Comparison of ENCODE assay signal across 8 mouse cellular contexts in genomic region chr5:114130698-114131520, GRCm38 (mm10). TPM values are rescaled to one million over a fixed set of nuclear protein-coding genes. Genes with fewer than 3 reads are reported as not detected.
A peak's percentile ranks its signal among the peaks of the same experiment; 100 is the strongest.
DNase-seq lines count a peak whose midpoint lies in the region; ATAC-seq and TF ChIP-seq lines count a peak whose summit lies in the region.

No protein-coding gene starts in this region.

- peak; percentile 97 for ATAC-seq in embryonic facial prominence, embryonic 14.5 days (ENCODE audit: low read depth)
- peak; percentile 98 for ATAC-seq in limb, embryonic 13.5 days (ENCODE audit: low FRiP score, low read depth)
- ATAC-seq in midbrain, embryonic 15.5 days (replicated peaks): peak; percentile 98

- peaks cover 13% of the 10 kb centered on the region; the same call in 1 of the 2 replicates for H3K36me3 ChIP-seq in embryonic facial prominence, embryonic 14.5 days (ENCODE audit: control insufficient read depth, insufficient read depth, low read length)
- H3K36me3 ChIP-seq in limb, embryonic 13.5 days: peaks cover 13% of the 10 kb centered on the region; the same call in 1 of the 2 replicates
- no peaks in the 10 kb centered on the region for H3K36me3 ChIP-seq in midbrain, embryonic 15.5 days (replicated peaks)

- H3K4me1 ChIP-seq in bone marrow, adult 2 months (ENCODE audit: control insufficient read depth, insufficient read depth, low read length): no peaks in the 10 kb centered on the region; the same call in 1 of the 2 replicates
- H3K4me1 ChIP-seq in embryonic facial prominence, embryonic 14.5 days (ENCODE audit: control insufficient read depth, insufficient read depth, low read length): peaks cover 13% of the 10 kb centered on the region
- H3K4me1 ChIP-seq in limb, embryonic 13.5 days: peaks cover 32% of the 10 kb centered on the region
- H3K4me1 ChIP-seq in midbrain, embryonic 15.5 days: peaks cover 28% of the 10 kb centered on the region

- peak; percentile 96 for DNase-seq in A20 (ENCODE audit: low read depth, low spot score)
- peak; percentile 98 for DNase-seq in embryonic facial prominence, embryonic 14.5 days (ENCODE audit: low spot score)
- peak; percentile 90 for DNase-seq in heart, adult 8-10 months (ENCODE audit: low spot score)
- peak; percentile 94 for DNase-seq in kidney, adult 9 months
- peak; percentile 85 to 92 for DNase-seq in spleen, adult 18-20 months

- peak overlapping the region; percentile 98 for H3K4me2 ChIP-seq in embryonic facial prominence, embryonic 14.5 days (ENCODE audit: low read depth, low read length)
- H3K4me2 ChIP-seq in limb, embryonic 13.5 days (replicated peaks): peak overlapping the region; percentile 96
- H3K4me2 ChIP-seq in midbrain, embryonic 15.5 days: peak overlapping the region; percentile 97

- no peak for TF ChIP-seq CTCF in bone marrow, adult 2 months (IDR thresholded peaks at IDR 0.05; ENCODE audit: control insufficient read depth, insufficient read depth, low read length)

- TF ChIP-seq POLR2A in bone marrow, adult 2 months (IDR thresholded peaks at IDR 0.05; ENCODE audit: borderline replicate concordance, control insufficient read depth, low read depth, low read length): peak; percentile 41; the same call in 1 of the 2 replicates

- no peaks in the 10 kb centered on the region for H3K27me3 ChIP-seq in embryonic facial prominence, embryonic 14.5 days (replicated peaks; ENCODE audit: control insufficient read depth, insufficient read depth, low read length)
- H3K27me3 ChIP-seq in limb, embryonic 13.5 days: no peaks in the 10 kb centered on the region
- H3K27me3 ChIP-seq in midbrain, embryonic 15.5 days (replicated peaks): no peaks in the 10 kb centered on the region

- no peaks in the 10 kb centered on the region for H3K9me3 ChIP-seq in embryonic facial prominence, embryonic 14.5 days (ENCODE audit: control insufficient read depth, low read length)
- H3K9me3 ChIP-seq in limb, embryonic 13.5 days: no peaks in the 10 kb centered on the region
- no peaks in the 10 kb centered on the region for H3K9me3 ChIP-seq in midbrain, embryonic 15.5 days

- under 1% methylated on average over 87 of the region's 87 CpGs for WGBS in bone marrow, adult 2 months
- under 1% methylated on average over 35 of the region's 87 CpGs for WGBS in embryonic facial prominence, embryonic 14.5 days
- under 1% methylated on average over 82 of the region's 87 CpGs for WGBS in limb, embryonic 13.5 days
- under 1% methylated on average over 87 of the region's 87 CpGs for WGBS in midbrain, embryonic 15.5 days

- peak overlapping the region; percentile 49 for H3K27ac ChIP-seq in bone marrow, adult 2 months (ENCODE audit: control insufficient read depth, insufficient read depth, low read depth, low read length, poor library complexity)
- peak overlapping the region; percentile 6 for H3K27ac ChIP-seq in embryonic facial prominence, embryonic 14.5 days (replicated peaks; ENCODE audit: low read depth, low read length)
- H3K27ac ChIP-seq in limb, embryonic 13.5 days: peak overlapping the region; percentile 71
- peak overlapping the region; percentile 48 for H3K27ac ChIP-seq in midbrain, embryonic 15.5 days

- peak overlapping the region; percentile 65 for H3K4me3 ChIP-seq in bone marrow, adult 2 months (replicated peaks; ENCODE audit: control insufficient read depth, low read depth, low read length)
- peak overlapping the region; percentile 79 for H3K4me3 ChIP-seq in embryonic facial prominence, embryonic 14.5 days (ENCODE audit: low read depth, low read length)
- H3K4me3 ChIP-seq in limb, embryonic 13.5 days: peak overlapping the region; percentile 85
- H3K4me3 ChIP-seq in midbrain, embryonic 15.5 days: peak overlapping the region; percentile 83

- peak overlapping the region; percentile 65 for H3K9ac ChIP-seq in embryonic facial prominence, embryonic 14.5 days (ENCODE audit: low read depth, low read length)
- H3K9ac ChIP-seq in limb, embryonic 13.5 days: peak overlapping the region; percentile 74
- peak overlapping the region; percentile 47 for H3K9ac ChIP-seq in midbrain, embryonic 15.5 days

RNA-seq across cellular contexts. Expression of gene Ung, which starts 0.7 kb away (rescaled TPM):
- 7.0 and 29.5 TPM in 2 replicates for polyA plus RNA-seq in bone marrow, adult 2 months (2011; ENCODE audit: insufficient read depth, insufficient read length, low replicate concordance, missing spikeins)
- polyA plus RNA-seq in embryonic facial prominence, embryonic 14.5 days (2014; fragmentation: Nextera tagmentation; extraction: Ambion mirVana): 20.4 and 22.7 TPM in 2 replicates
- 10 to 100 TPM; 21.5 to 30.1 (median 24.2) TPM for total RNA-seq in heart, adult 8-10 months (2022)
- 46.9 and 48.3 TPM in 2 replicates for polyA plus RNA-seq in limb, embryonic 13.5 days (2015; fragmentation: Nextera tagmentation; extraction: Ambion mirVana)
- 8.5 and 9.7 TPM in 2 replicates for polyA plus RNA-seq in midbrain, embryonic 15.5 days (2015; fragmentation: Nextera tagmentation; extraction: Ambion mirVana)

RNA-seq across cellular contexts. Expression of gene Alkbh2, which starts 2.9 kb away (rescaled TPM):
- 3.1 and 8.0 TPM in 2 replicates for polyA plus RNA-seq in bone marrow, adult 2 months (2011; ENCODE audit: insufficient read depth, insufficient read length, low replicate concordance, missing spikeins)
- polyA plus RNA-seq in embryonic facial prominence, embryonic 14.5 days (2014; fragmentation: Nextera tagmentation; extraction: Ambion mirVana): 8.6 and 10.0 TPM in 2 replicates
- 1 to 10 TPM in 2 of 4 experiments, under 1 TPM in 2; 0.83 to 1.8 (median 0.97) TPM for total RNA-seq in heart, adult 8-10 months (2022)
- polyA plus RNA-seq in limb, embryonic 13.5 days (2015; fragmentation: Nextera tagmentation; extraction: Ambion mirVana): 10.8 and 11.9 TPM in 2 replicates
- polyA plus RNA-seq in midbrain, embryonic 15.5 days (2015; fragmentation: Nextera tagmentation; extraction: Ambion mirVana): 5.3 and 6.9 TPM in 2 replicates

RNA-seq across cellular contexts. Expression of gene Acacb, which starts 15.4 kb away (rescaled TPM):
- 0.67 and 1.7 TPM in 2 replicates for polyA plus RNA-seq in bone marrow, adult 2 months (2011; ENCODE audit: insufficient read depth, insufficient read length, low replicate concordance, missing spikeins)
- 2.3 and 2.4 TPM in 2 replicates for polyA plus RNA-seq in embryonic facial prominence, embryonic 14.5 days (2014; fragmentation: Nextera tagmentation; extraction: Ambion mirVana)
- total RNA-seq in heart, adult 8-10 months (2022): 100 to 1,000 TPM; 231 to 252 (median 245) TPM
- polyA plus RNA-seq in limb, embryonic 13.5 days (2015; fragmentation: Nextera tagmentation; extraction: Ambion mirVana): 4.3 and 5.0 TPM in 2 replicates
- 5.0 and 5.8 TPM in 2 replicates for polyA plus RNA-seq in midbrain, embryonic 15.5 days (2015; fragmentation: Nextera tagmentation; extraction: Ambion mirVana)

RNA-seq across cellular contexts. Expression of gene Svop, which starts 39.5 kb away (rescaled TPM):
- polyA plus RNA-seq in bone marrow, adult 2 months (2011; ENCODE audit: insufficient read depth, insufficient read length, low replicate concordance, missing spikeins): not detected in 2 replicates
- 2.1 and 2.2 TPM in 2 replicates for polyA plus RNA-seq in embryonic facial prominence, embryonic 14.5 days (2014; fragmentation: Nextera tagmentation; extraction: Ambion mirVana)
- not detected for total RNA-seq in heart, adult 8-10 months (2022)
- polyA plus RNA-seq in limb, embryonic 13.5 days (2015; fragmentation: Nextera tagmentation; extraction: Ambion mirVana): 0.05 and 0.23 TPM in 2 replicates
- 104 and 115 TPM in 2 replicates for polyA plus RNA-seq in midbrain, embryonic 15.5 days (2015; fragmentation: Nextera tagmentation; extraction: Ambion mirVana)

Comparison
In these comparisons a context has a peak if more than half of its experiments do, and no peak if none do; other contexts are left out.
1. Peak in every context shown above with its lines: DNase-seq, ATAC-seq, H3K4me3 ChIP-seq and H3K27ac ChIP-seq.
2. H3K27ac ChIP-seq: peak in every context shown above with its lines; median percentile 71 in limb, embryonic 13.5 days; 49 in bone marrow, adult 2 months; 48 in midbrain, embryonic 15.5 days; 6 in embryonic facial prominence, embryonic 14.5 days.